Mouse (Mus musculus) adrenal gland, postnatal 25 days (tissue): Measurements from ENCODE around the gene Efna1. TPM values are rescaled to one million over a fixed set of nuclear protein-coding genes. Genes with fewer than 3 reads are reported as not detected.

Experiments
- DNase-seq: peaks from one replicate; pipeline ENCODE4 v3.0.0; 2021; ENCODE audit warnings: mixed read lengths
- long read RNA-seq: library from polyadenylated mRNA; stranded (forward); transcript quantifications from one replicate; pipeline ENCODE4 v2.0.0, GENCODE M21; 2021
- total RNA-seq: library from RNA; stranded (reverse); gene quantifications from 2 replicates; pipeline ENCODE4 v1.2.3, GENCODE M21; 2021

The Efna1 gene
- total RNA-seq = 11.6 and 17.2 TPM in 2 replicates
- long read RNA-seq, transcript Efna1-201 (5 exons, 1,480 nt) = major isoform, 26 of 28 reads
- long read RNA-seq, partial matches to known transcripts = 1 of 28 reads
- long read RNA-seq, other reads (novel, unspliced or antisense) = 1 of 28 reads

DNA sequence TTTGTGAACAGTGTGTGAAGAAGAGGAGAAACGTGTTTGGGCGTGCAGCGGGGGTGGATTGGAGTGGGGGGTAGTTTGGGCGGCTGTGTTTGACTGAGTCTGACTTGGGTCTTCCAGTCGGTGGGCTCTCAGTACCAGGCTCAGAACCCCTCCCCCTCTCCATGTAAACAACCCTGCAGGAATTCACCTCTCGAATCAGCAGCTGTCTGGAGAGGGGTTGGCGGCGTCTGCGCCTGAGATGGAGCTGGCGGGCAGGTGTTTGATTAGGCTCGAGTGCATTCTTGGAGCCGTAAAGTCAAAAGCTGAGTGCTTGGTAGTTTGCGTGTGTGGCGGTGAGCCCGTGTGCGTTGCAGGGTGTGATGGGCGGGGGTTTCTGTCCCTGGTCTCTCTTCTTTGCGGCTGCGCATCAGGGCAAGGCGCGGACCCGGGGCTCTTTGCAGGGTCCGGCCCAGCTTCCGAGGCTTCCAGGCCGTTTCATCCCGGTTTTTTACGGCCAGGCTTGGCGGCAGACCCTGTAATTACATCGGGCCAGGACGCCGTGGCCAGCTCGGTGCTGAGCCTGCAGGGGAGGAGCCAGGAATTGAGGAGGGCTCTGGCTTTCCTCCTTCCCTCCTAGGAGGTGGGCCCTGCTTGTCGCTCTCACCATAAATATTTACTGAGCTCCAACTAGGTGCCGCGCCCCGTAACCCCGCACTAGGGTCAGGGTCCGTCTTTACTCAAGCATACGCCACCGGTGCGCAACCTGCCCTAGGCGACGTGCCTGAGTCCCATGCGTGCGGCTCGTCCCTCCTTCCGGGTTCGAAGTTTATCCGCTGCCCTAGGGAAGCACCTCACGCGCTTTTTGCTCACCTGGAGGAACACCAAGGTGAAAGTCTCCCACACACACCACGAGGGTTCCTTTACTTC lies at the start of gene Efna1:
Efna1 (minus strand) TSS at position 537 of the 906 bp plus-strand sequence.
- peak; percentile 47 for DNase-seq

- no peak for DNase-seq
These were observed 49.4 kb upstream of the Efna1 start for GRCm38 (mm10) chr3:89330346-89330745.

DNA sequence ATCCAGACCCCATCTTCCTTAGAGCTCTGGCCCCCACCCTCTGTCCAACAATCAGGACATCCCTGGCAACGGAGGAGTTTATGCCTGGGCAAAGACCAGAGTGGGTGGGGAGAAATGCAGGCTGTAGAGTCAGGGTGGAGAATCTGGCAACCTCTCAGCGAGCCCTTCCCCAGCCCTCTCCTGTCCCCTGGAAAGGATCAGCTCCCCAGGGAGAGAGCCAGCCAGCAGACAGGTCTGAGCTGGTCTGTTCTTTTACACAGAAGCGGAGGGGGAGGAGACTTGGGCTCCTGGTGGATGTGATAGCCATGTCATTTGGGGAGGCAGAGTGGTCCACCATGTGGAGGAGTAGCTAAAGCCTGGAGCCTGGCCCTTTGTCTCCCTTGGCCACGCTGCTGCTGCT lies 47.7 kb upstream of the Efna1 start:
- DNase-seq = no peak

GRCm38 (mm10) chr3:89327371-89327870 lies 46.5 kb upstream of the Efna1 start:
- no peak for DNase-seq

GRCm38 (mm10) chr3:89325882-89326281 lies 44.9 kb upstream of the Efna1 start:
- no peak for DNase-seq

DNA sequence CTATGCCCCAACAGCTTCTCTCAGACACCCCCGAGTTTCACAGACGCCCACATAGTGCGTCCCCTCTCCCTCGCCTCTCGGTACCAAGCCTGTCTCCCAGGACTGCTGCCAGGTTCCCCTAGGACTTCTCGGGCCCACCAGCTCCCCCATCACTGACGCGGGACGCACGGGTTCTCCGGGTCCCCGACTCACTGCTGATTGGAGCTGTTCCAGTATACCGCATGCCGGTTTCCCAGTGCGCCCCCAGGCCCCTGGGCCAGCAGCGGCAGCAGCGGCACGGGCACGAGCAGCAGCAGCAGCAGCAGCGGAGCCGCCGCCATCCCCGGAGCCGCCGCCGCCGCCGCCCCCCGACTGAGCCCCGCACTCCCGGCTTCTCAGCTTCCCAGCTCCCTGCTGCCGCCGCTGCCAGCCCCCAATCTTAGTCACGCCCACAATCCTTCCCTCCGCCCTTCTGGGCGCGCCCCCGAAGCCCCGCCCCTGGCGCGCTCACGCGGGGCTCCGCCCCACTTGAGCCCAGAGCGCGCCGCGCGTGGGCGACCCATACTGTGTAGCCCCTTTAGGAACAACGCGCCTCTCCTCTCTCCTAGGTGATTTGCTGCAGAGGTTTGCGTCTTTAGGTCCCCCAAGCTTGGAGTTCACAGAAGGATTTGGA lies 41.7 kb upstream of the Efna1 start, which contains the start of gene Efna3:
Efna3 (minus strand) TSS at position 452 of the 652 bp plus-strand sequence.
- DNase-seq = peak; percentile 76

GRCm38 (mm10) chr3:89322131-89322500 lies 41.2 kb upstream of the Efna1 start:
- DNase-seq = no peak

- no peak for DNase-seq
These were observed 40.5 kb upstream of the Efna1 start for GRCm38 (mm10) chr3:89321183-89322130.

GRCm38 (mm10) chr3:89320581-89321182 lies 39.7 kb upstream of the Efna1 start:
- peak; percentile 45 for DNase-seq

DNA sequence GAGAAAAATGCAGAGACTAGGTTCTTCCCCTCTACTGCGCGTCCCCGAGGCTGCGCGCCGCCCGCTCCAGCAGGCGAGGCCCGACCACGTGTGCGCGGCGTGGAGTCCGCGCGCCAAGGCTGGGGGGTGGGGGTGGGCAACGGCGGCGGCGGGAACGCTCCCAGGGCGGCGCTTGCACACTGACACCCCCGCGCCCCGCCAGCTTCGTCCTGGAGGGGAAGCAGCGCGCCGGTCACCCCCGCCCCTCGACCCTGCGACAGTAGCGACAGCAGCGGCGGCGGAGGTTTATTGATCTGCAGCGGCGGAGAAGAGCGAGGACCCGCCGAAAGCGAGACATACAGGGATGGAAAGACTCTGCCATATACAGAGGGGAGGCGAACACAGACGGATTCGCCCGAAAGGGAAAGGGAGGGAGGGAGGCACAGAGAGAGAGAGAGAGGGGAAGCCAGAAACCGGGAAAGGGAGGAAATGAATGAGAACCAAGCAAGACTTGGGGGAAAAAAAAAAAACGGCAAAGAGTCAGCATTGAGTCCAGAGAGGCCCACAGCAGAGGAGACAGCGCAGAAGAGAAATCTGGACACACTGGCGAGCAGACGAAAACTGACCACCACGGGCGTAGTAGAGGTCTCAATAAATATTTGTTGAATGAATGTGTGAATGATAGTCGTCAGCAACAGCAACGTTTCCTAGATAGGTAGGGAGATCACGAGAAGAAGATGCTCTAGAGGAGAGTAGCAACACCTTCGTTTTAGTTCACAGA lies 38.8 kb upstream of the Efna1 start:
- no peak for DNase-seq

GRCm38 (mm10) chr3:89318971-89319590 lies 38.1 kb upstream of the Efna1 start:
- DNase-seq = no peak

DNA sequence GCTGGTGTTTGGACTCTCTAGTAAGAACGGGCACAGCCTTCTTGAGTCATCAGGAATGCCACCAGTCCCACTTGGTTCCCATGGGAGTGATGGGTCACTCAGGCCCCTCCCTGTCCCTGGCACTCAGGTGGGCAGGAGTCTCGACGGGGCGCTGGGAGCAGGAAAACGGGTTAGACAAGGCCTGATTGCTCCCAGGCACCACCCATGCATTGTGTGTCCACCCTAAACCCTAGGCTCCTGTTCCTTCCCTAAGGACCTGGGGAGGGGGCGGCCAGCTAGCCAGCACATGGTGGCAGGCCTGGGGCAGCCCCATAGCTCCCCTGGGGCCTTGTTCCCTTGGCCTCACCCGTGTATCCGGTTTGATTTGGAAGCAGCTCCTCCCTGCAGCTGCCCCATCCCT lies 37.4 kb upstream of the Efna1 start:
- no peak for DNase-seq

- DNase-seq = no peak
These were observed 36.3 kb upstream of the Efna1 start for GRCm38 (mm10) chr3:89317246-89317645.

DNA sequence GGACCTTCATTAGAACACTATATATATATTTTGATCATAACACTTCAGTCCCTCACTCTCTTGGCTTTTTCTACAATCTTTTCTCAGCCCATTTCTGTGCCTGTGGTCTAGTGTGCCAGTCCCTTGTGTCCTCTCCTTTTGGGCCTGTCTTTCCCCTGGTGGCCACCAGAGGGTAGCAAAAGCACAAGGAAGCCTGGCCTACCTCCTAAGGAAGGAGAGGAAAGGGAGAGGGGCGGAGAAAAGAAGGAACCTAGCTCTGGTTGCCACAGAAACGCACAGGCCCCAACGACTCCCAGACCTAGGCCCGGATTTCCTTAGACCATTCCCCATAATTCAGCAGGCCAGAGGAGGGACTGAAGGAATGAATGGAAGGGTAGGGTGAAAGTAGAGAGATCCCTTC lies 35.9 kb upstream of the Efna1 start:
- peak; percentile 78 for DNase-seq

DNA sequence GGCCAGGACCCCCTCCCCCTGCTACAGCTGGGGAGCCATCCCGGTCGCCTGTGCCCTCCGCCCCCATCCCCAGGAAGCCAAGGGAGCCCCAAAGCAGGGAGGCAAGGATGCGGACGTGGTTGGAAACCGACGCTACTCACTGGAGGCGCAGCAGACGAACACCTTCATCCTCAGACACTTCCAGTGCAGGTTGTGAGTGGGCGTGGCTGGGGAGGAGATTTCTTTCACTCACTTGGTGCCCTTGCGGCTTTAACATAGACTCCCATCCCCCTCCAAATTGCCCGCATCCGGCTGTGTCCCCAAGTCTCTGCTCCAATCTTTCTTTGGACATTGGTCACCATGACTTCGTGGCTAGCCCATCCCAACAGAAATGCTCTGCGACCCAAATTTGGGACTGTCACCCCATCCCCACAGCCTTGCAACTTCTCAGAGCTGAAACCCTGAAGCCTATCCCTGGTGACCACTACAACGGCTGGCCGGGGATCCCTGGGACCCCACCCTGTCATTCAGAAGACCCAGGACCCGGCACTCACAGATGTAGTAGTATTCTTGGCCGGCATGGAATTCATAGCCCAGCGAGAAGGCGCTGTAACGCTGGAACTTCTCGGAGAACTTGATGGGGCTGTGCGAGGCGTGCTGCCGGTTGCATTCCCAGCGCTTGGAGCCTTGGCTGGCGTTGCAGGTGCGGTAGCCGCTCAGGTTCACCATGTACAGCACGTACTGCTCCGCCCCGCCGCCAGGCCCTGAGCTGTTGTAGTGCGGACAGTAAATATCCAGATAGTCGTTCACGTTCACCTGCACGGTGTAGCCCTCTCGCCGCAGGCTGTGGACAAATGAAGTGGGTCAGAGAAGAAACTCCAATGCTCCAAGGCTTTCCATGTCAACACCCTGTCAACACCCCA lies 35.2 kb upstream of the Efna1 start:
- no peak for DNase-seq

DNA sequence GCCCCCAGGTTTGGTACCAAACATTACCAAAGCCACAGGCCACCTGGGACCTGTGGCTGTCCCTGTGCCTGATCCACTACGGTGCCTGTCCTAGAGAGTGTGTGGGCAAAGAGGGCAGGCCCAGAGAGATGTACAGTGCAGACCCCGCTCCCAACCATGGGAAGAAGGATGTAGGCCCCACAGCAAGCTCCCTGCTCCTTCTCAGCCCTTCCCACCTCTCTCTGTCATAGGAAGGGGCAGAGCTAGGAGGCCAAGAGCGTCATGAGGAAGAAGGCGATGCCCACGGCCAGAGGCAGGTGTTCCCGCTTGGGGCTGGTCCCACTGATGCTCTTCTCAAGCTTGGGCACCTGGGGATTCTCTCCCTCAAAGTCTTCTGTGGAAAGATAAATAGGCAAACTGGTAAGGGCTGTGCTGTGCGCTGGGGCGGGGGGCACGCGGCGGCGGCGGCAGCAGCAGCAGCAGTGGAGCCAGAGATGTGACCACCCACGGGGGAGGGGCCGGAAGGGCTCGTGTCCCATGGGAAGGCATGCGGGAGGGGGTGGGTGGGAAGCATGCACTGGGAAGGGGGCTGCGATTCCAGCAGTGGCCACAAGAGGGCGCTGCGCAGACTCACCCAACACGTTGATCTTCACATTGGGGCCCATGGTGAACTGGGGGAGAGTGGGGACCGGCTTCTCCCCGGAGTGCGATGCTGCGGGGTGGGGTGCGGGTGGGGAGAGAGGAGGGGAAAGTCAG lies 34.4 kb upstream of the Efna1 start:
- peak; percentile 78 for DNase-seq

DNA sequence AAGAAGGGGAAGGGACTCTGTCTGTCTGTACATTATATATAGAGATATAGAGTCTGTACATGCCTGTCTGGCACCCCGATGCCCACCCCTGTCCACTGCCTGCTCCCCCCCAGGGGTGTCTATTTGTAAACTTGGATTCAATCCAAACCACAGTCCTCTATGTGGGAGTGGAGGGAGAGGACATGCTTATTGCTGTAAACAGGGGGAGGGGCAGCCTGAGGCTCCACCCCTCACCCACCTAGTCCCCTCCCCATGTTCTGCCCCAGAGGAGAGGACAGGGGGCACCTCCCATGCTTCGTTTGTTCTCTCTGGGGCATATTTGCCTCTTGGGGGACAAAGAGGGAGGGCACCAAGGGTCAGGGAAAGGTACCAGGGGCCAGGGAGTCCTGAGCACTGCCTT lies 33.8 kb upstream of the Efna1 start:
- DNase-seq = no peak

DNA sequence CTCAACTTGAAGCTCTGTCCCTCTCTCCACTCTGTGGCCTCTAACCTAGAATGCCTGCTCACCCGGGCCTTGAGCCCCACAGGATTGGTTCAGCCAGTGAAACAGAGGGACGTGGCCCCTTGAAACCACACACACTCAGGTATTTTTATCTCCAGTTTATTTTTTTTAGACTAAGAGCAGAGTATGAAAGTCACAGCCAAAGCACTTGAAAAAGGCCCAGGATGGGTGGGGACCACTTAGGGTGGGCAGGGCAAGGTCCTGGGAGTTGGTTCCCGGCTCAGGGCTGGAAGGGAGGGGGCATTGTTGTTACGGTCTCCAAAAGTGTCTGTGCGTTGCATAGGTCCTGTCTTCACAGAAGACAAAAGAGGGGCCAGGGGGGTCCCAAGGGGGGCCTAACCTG lies 33.4 kb upstream of the Efna1 start:
- DNase-seq = no peak
